Mouse (Mus musculus) lung, postnatal 25 days (tissue): ENCODE measurements at regions not wholly inside any gene's neighbourhood (a gene's known extent, or its start where the extent isn't known, plus 50 kb on each side); places are given as distances from the start of the nearest gene placed in this dataset.

ENCODE experiments used
- DNase-seq: peaks from one replicate; pipeline ENCODE4 v3.0.0; 2022; ENCODE audit warnings: low spot score

GRCm38 (mm10) chr19:23089081-23089480, 51.9 kb upstream of the Klf9 start:
- no peak for DNase-seq

GRCm38 (mm10) chr19:23089761-23090514, 51.1 kb upstream of the Klf9 start:
- DNase-seq, result peak; percentile 22
